In the genomic region with DNA sequence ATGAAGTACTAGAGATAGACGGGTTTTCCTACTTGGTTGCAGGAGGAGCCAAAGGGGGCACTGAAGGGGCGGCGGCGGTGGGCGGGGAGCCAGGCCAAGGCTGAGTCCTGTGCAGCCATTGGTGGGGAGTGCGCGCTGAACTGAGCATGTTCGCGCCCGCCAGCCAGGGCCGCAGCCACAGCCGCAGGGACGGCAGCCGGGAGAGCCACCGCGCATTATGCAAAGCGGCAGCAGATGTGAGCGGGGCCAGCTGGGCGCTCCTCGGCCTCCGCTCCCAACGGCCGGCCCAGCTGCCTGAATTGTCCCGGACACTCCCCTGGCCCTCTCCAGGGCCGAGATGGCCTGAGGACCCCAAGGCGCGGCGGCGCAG, we compare ENCODE assay signal across 8 mouse cellular contexts. TPM values are rescaled to one million over a fixed set of nuclear protein-coding genes. Genes with fewer than 3 reads are reported as not detected.
DNase-seq lines count a peak whose midpoint lies in the region; ATAC-seq and TF ChIP-seq lines count a peak whose summit lies in the region.

A gene (plus strand): TSS at position 165 of the 370 bp plus-strand sequence.

- TF ChIP-seq POLR2A in embryonic fibroblast, embryonic 13.5 days (IDR thresholded peaks at IDR 0.05; ENCODE audit: low read depth, low read length): peak; percentile 25; the same call in 1 of the 2 replicates

- peaks cover 24% of the 10 kb centered on the region for H3K4me1 ChIP-seq in E14TG2a.4 (replicated peaks; ENCODE audit: low read depth, low read length)
- H3K4me1 ChIP-seq in embryonic fibroblast, embryonic 13.5 days (ENCODE audit: control insufficient read depth, insufficient read depth, low read length): no peaks in the 10 kb centered on the region; the same call in 1 of the 2 replicates
- H3K4me1 ChIP-seq in heart, embryonic 13.5 days: peaks cover 22% of the 10 kb centered on the region
- H3K4me1 ChIP-seq in lung, embryonic 15.5 days: peaks cover 20% of the 10 kb centered on the region

- peaks cover 16% of the 10 kb centered on the region for H3K27me3 ChIP-seq in E14TG2a.4 (ENCODE audit: insufficient read depth, low read length)
- peaks cover 32% of the 10 kb centered on the region for H3K27me3 ChIP-seq in heart, embryonic 13.5 days (replicated peaks)
- peaks cover 23% of the 10 kb centered on the region for H3K27me3 ChIP-seq in lung, embryonic 15.5 days

- H3K9me3 ChIP-seq in E14TG2a.4 (ENCODE audit: low read length): no peaks in the 10 kb centered on the region
- H3K9me3 ChIP-seq in heart, embryonic 13.5 days: no peaks in the 10 kb centered on the region
- H3K9me3 ChIP-seq in lung, embryonic 15.5 days: no peaks in the 10 kb centered on the region

- WGBS in heart, embryonic 13.5 days: under 1% methylated on average over 29 of the region's 29 CpGs
- WGBS in lung, embryonic 15.5 days: under 1% methylated on average over 28 of the region's 29 CpGs

- H3K9ac ChIP-seq in heart, embryonic 13.5 days: peak within 1 kb of the TSS; percentile 83
- H3K9ac ChIP-seq in lung, embryonic 15.5 days: peak within 1 kb of the TSS; percentile 44

- peak within 1 kb of the TSS; percentile 85 for H3K4me3 ChIP-seq in E14TG2a.4 (replicated peaks; ENCODE audit: low read length)
- peak within 1 kb of the TSS; percentile 43 for H3K4me3 ChIP-seq in embryonic fibroblast, embryonic 13.5 days (ENCODE audit: insufficient read depth, low read length)
- peak within 1 kb of the TSS; percentile 72 for H3K4me3 ChIP-seq in heart, embryonic 13.5 days
- H3K4me3 ChIP-seq in lung, embryonic 15.5 days: peak within 1 kb of the TSS; percentile 58

- DNase-seq in brain, adult 2 months (ENCODE audit: low read depth, low spot score): peak; percentile 92
- DNase-seq in layer of hippocampus, adult 8-10 months (ENCODE audit: low spot score in 2 of 2): peak; percentile 81 to 84
- DNase-seq in ovary, postnatal 14 days (ENCODE audit: low spot score): peak; percentile 27
- DNase-seq in thymus, postnatal 36 days: peak; percentile 22 to 44

- peak within 1 kb of the TSS; percentile 98 for H3K4me2 ChIP-seq in heart, embryonic 13.5 days
- peak within 1 kb of the TSS; percentile 98 for H3K4me2 ChIP-seq in lung, embryonic 15.5 days

- ATAC-seq in heart, embryonic 13.5 days (ENCODE audit: extremely low read depth, insufficient number of reproducible peaks, low FRiP score, low TSS enrichment): peak; percentile 78; the same call in 1 of the 2 replicates
- peak; percentile 97 for ATAC-seq in lung, embryonic 15.5 days (ENCODE audit: borderline replicate concordance, extremely low read depth, low FRiP score, low TSS enrichment)

- H3K27ac ChIP-seq in embryonic fibroblast, embryonic 13.5 days (ENCODE audit: insufficient read depth, low read length): no peak within 1 kb of the TSS
- 0 out of 2 replicates have a peak within 1 kb of the TSS, but pooled peaks have one; percentile 33 for H3K27ac ChIP-seq in heart, embryonic 13.5 days (replicated peaks)
- H3K27ac ChIP-seq in lung, embryonic 15.5 days: no peak within 1 kb of the TSS

- no peak for TF ChIP-seq CTCF in E14TG2a.4 (conservative IDR thresholded peaks at IDR 0.05; ENCODE audit: low read length)
- TF ChIP-seq CTCF in embryonic fibroblast, embryonic 13.5 days (IDR thresholded peaks at IDR 0.05; ENCODE audit: borderline replicate concordance, insufficient read depth, low read length): no peak

- no peaks in the 10 kb centered on the region for H3K36me3 ChIP-seq in E14TG2a.4 (ENCODE audit: insufficient read depth, low read length)
- no peaks in the 10 kb centered on the region for H3K36me3 ChIP-seq in heart, embryonic 13.5 days
- H3K36me3 ChIP-seq in lung, embryonic 15.5 days: no peaks in the 10 kb centered on the region

RNA-seq across cellular contexts. Expression of the gene that starts here (rescaled TPM):
- 0.40 and 0.72 TPM in 2 replicates for polyA plus RNA-seq in embryonic fibroblast, embryonic 13.5 days (2011; ENCODE audit: insufficient read length, low read depth, missing spikeins)
- 0.32 and 0.39 TPM in 2 replicates for polyA plus RNA-seq in heart, embryonic 13.5 days (2015; fragmentation: Nextera tagmentation; extraction: Ambion mirVana)
- 10 to 100 TPM; 61.3 to 99.4 (median 76.7) TPM for total RNA-seq in layer of hippocampus, adult 8-10 months (2022)
- 0.28 and 0.45 TPM in 2 replicates for polyA plus RNA-seq in lung, embryonic 15.5 days (2015; fragmentation: Nextera tagmentation; extraction: Ambion mirVana)

Comparison
In these comparisons a context has a peak if more than half of its experiments do, and no peak if none do; other contexts are left out.
1. Peak in ATAC-seq, H3K4me3 ChIP-seq, H3K27ac ChIP-seq, H3K9ac ChIP-seq and H3K4me2 ChIP-seq in heart, embryonic 13.5 days; RNA of the gene not detected or under 1 TPM.
2. Peak in ATAC-seq, H3K4me3 ChIP-seq, H3K9ac ChIP-seq and H3K4me2 ChIP-seq in lung, embryonic 15.5 days; RNA of the gene not detected or under 1 TPM.
3. DNase-seq: peak in every context shown above with its lines; median percentile 92 in brain, adult 2 months; 82 in layer of hippocampus, adult 8-10 months; 33 in thymus, postnatal 36 days; 27 in ovary, postnatal 14 days.